Mouse (Mus musculus) liver, embryonic 14.5 days (tissue): ENCODE measurements around the gene Tfcp2l1. TPM values are rescaled to one million over a fixed set of nuclear protein-coding genes. Genes with fewer than 3 reads are reported as not detected.

Experiments
- ATAC-seq: fragments of 200-750 bp; cut with Nextera tagmentation; 2 replicates; pipeline ENCODE4 v1.8.0; 2017; ENCODE audit warnings: moderate number of reproducible peaks, mild to moderate bottlenecking, moderate library complexity; ENCODE audit not compliant: insufficient read depth
- DNase-seq, 3 experiments: peaks; one replicate each; pipeline ENCODE4 v3.0.0-alpha.2; 2012 to 2013; ENCODE audit warnings: low read depth in 3 of 3, low spot score in 3 of 3
- H3K27ac ChIP-seq: fragments of 300-500 bp; sonication (generic); 2 replicates; pipeline ENCODE4 v1.5.1; 2014; ENCODE audit warnings: moderate library complexity, mild to moderate bottlenecking, control low read depth, inconsistent platforms
- H3K27me3 ChIP-seq: fragments of 300-500 bp; sonication (generic); 2 replicates; pipeline ENCODE4 v1.6.1; 2014; ENCODE audit warnings: mild to moderate bottlenecking, low read length, moderate library complexity; ENCODE audit not compliant: control insufficient read depth, insufficient read depth
- H3K36me3 ChIP-seq: fragments of 300-500 bp; sonication (generic); replicated peaks from 2 replicates; pipeline ENCODE4 v1.6.1; 2014; ENCODE audit warnings: low read depth; ENCODE audit not compliant: control insufficient read depth, insufficient read depth
- H3K4me1 ChIP-seq, 2 experiments: fragments of 200-500 bp in 1 of 2; fragments of 300-500 bp in 1 of 2; sonication (generic) in 1 of 2; replicated peaks; 2 replicates each; pipeline ENCODE4 v1.6.1; 2012 to 2014; ENCODE audit warnings: antibody characterized with exemption in 1 of 2, inconsistent platforms in 1 of 2, low read length in 1 of 2; ENCODE audit not compliant: control insufficient read depth in 2 of 2, insufficient read depth in 2 of 2
- H3K4me2 ChIP-seq: fragments of 300-500 bp; sonication (generic); 2 replicates; pipeline ENCODE4 v1.6.1; 2014; ENCODE audit warnings: low read depth, mild to moderate bottlenecking, control low read depth, moderate library complexity
- H3K4me3 ChIP-seq, 2 experiments: fragments of 200-500 bp in 1 of 2; fragments of 300-500 bp in 1 of 2; sonication (generic) in 1 of 2; 2 replicates each; pipeline ENCODE4 v1.5.1; 2012 to 2014; ENCODE audit warnings: low read depth in 2 of 2, low read length in 2 of 2, mild to moderate bottlenecking in 2 of 2, control low read depth in 1 of 2, inconsistent platforms in 1 of 2, moderate library complexity in 1 of 2; ENCODE audit not compliant: insufficient read depth in 1 of 2
- H3K9ac ChIP-seq: fragments of 300-500 bp; sonication (generic); replicated peaks from 2 replicates; pipeline ENCODE4 v1.6.1; 2014; ENCODE audit warnings: mild to moderate bottlenecking, control low read depth, moderate library complexity
- H3K9me3 ChIP-seq: fragments of 300-500 bp; sonication (generic); 2 replicates; pipeline ENCODE4 v1.6.1; 2016; ENCODE audit warnings: low read length, mixed read lengths; ENCODE audit not compliant: control insufficient read depth
- CTCF ChIP-seq: IDR thresholded peaks from 2 replicates; pipeline ENCODE4 v1.5.1; 2016; ENCODE audit warnings: antibody characterized with exemption, low read depth, control low read depth
- EP300 ChIP-seq: IDR thresholded peaks from 2 replicates; pipeline ENCODE4 v1.6.1; 2016; ENCODE audit warnings: antibody characterized with exemption, low read depth
- WGBS: fragments of 180-500 bp; shearing (Covaris S2); extraction: QIAGEN DNeasy Blood & Tissue Kit; methylation state at CpG from one replicate; pipeline ENCODE4 v1.1.7; 2014; ENCODE audit not compliant: insufficient replicate concordance; 5-methylcytosine and 5-hydroxymethylcytosine counted together
- polyA plus RNA-seq, 2 experiments: library from polyadenylated mRNA; depleted of rRNA in 1 of 2; stranded (reverse) in 1 of 2; unstranded in 1 of 2; fragments of >200 nt; fragmentation: Nextera tagmentation in 1 of 2; extraction: Ambion mirVana in 1 of 2; gene quantifications; 2 replicates each; pipeline versions ENCODE4 v1.2.1 to v1.2.3; 2012 to 2014

Tfcp2l1 gene
- polyA plus RNA-seq (2012; rRNA removed) (0.70 and 0.94 TPM in 2 replicates), polyA plus RNA-seq (2014; fragmentation: Nextera tagmentation; extraction: Ambion mirVana) (1.1 and 1.2 TPM in 2 replicates)

DNA sequence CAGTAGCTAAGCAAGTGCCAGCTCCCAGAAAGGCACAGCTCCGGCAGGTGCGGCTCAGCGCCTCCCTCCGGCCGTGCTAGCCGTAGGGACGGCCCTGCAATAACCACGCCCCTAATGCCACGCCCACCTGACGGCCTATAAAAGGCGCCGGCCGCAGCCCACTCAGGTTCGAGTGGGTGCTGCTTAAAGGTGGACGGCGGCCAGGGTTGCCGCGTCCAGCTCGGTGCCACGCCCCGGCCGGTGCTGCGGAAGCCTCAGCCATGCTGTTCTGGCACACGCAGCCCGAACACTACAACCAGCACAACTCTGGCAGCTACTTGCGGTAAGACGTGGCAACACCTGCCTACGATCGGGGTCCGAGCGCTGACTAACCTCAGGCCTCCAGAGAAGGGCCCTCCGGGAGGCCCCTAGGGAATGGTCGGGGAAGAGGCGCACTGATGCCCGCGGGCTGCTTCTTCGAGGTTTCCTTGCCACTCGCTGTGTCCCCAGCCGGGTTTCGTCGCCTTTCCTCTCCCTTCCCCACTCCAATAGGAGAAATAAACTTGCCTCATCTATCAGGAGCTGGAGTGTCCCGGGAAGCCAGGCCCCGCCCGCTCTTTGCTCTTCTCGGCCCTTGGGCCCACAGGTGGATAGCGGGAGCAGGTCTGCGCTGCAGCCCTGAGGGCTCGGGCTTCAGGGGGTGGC is at the start of gene Tfcp2l1:
Tfcp2l1 (plus strand) TSS at position 165 of the 684 bp plus-strand sequence.
- Histone ChIP-seq H3K27ac (no peak within 1 kb of the TSS), H3K4me2 (peak within 1 kb of the TSS; percentile 47), H3K9ac (no peak within 1 kb of the TSS), H3K9me3 (no peaks in the 10 kb centered on the region), H3K4me1 (no peaks in the 10 kb centered on the region), H3K36me3 (no peaks in the 10 kb centered on the region), H3K27me3 (peaks cover 6% of the 10 kb centered on the region), H3K4me3 (peak within 1 kb of the TSS; percentile 42)
- TF ChIP-seq EP300, result no peak
- TF ChIP-seq CTCF, result peak; percentile 50; the same call in 1 of the 2 replicates
- ATAC-seq, result peak; percentile 78
- peak; percentile 35 to 41 (median 38) for DNase-seq
- under 1% methylated on average over 48 of the region's 48 CpGs for WGBS

DNA sequence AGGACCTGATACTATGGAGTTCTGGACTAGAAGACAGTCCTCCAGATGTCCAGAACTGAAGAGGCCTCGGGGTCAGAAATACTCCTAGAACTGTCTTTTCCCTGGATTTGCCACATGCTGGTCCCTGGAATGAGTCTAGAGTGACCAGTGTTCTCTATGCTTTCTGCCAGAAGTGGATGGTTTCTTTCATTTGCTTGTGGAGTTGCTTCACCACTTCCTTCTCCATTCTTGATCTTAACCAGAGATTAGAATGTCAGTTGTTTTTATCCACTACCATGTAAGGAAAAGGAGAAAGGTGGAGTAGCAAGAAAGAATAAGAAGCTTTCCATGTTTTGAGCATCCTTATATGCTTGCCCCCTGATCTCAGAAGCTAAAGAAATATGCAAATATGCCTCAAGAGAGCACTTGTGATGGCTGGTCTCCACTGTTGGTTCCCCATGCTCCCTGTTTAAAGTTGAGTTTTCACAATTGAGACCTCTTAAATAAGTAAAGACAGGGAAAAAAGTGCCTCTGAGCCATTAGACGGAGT is 47.5 kb upstream of the Tfcp2l1 start:
- WGBS, result 68% methylated on average over 2 of the region's 2 CpGs

DNA sequence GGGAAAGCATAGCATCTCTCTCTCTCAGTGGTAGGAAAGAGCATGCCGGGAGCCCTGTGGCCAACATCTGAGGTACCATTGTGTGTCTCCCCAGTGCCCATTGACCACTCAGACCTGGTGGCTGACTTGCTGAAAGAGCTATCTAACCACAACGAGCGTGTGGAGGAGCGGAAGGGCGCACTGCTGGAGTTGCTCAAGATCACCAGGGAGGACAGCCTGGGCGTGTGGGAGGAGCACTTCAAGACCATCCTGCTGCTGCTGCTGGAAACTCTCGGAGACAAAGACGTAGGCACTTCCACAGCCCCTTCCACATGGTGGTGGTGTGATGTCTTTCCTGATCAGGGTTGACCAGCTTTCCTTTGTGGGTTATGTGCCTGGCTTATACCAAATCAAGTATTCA is 46.6 kb upstream of the Tfcp2l1 start:
- WGBS, result 72% methylated on average over 8 of the region's 8 CpGs
- ATAC-seq, result no peak
- Histone ChIP-seq H3K4me1 (no peaks in the 10 kb centered on the region), H3K9ac (no peak overlapping the region), H3K9me3 (no peaks in the 10 kb centered on the region), H3K4me2 (no peak overlapping the region), H3K27ac (no peak overlapping the region), H3K4me3 (no peak overlapping the region), H3K36me3 (peaks cover 4% of the 10 kb centered on the region; the same call in 1 of the 2 replicates), H3K27me3 (no peaks in the 10 kb centered on the region)
- no peak for DNase-seq
- TF ChIP-seq CTCF, result no peak
- TF ChIP-seq EP300, result no peak

More for the DNA sequence above, 47.5 kb upstream of the Tfcp2l1 start:
- no peak for TF ChIP-seq EP300
- no peak for TF ChIP-seq CTCF
- no peaks in the 10 kb centered on the region for H3K27me3 ChIP-seq
- H3K9ac ChIP-seq, result no peak overlapping the region
- H3K4me2 ChIP-seq, result no peak overlapping the region
- DNase-seq (no peak), ATAC-seq (no peak)
- H3K4me1 ChIP-seq, result no peaks in the 10 kb centered on the region
- H3K27ac ChIP-seq, result no peak overlapping the region
- peaks cover 4% of the 10 kb centered on the region; the same call in 1 of the 2 replicates for H3K36me3 ChIP-seq
- no peak overlapping the region for H3K4me3 ChIP-seq
- H3K9me3 ChIP-seq, result no peaks in the 10 kb centered on the region

DNA sequence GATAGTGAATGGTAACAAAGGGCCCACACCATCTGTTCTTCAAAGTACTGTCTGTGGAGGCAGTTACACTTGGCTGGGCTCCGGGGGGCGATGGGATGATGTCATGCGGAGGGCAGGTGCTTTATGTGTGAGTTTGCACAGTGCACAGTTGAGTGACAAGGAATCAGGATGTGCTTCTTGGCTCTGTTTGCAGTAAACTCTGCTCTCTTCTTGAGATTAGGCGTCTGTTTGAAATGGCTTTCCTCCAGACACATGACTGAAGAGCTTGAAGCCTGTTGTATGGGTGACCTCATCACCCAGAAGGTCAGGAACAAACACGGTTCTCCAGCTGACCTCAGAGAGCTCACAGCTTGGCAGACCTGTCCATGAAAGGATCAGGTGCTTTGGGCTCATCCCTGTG is 38.0 kb upstream of the Tfcp2l1 start:
- 74% methylated on average over 5 of the region's 5 CpGs for WGBS

DNA sequence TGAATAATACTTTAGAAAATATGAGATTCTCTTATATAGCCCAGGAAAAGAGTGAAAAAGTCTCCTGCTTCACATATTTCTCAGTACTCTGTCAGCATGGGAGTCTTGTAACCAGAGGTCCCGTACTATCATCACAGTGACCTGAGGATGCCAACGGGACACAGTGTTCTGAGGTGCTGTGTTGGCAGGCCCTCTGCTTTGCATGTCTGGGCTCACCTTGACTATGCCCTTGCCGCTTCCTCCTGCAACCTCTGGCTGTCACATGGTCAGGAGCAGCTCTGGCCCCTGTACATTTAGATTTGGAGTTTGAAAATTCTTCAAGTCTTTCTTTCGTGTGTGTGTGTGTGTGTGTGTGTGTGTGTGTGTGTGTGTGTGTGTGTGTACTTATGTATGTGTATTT is 34.8 kb upstream of the Tfcp2l1 start:
- H3K9ac ChIP-seq, result no peak overlapping the region
- no peaks in the 10 kb centered on the region; the same call in 1 of the 2 replicates for H3K36me3 ChIP-seq
- H3K27me3 ChIP-seq, result no peaks in the 10 kb centered on the region
- H3K4me3 ChIP-seq, result no peak overlapping the region
- TF ChIP-seq CTCF (no peak), EP300 (no peak)
- peaks cover 5 to 7% of the 10 kb centered on the region in 2 experiments; a peak in 3 of 4 replicates for H3K4me1 ChIP-seq
- ATAC-seq (no peak), DNase-seq (no peak)
- no peak overlapping the region for H3K27ac ChIP-seq
- 83% methylated on average over 4 of the region's 4 CpGs for WGBS
- no peaks in the 10 kb centered on the region for H3K9me3 ChIP-seq
- H3K4me2 ChIP-seq, result no peak overlapping the region

More for the DNA sequence above, 38.0 kb upstream of the Tfcp2l1 start:
- H3K9me3 ChIP-seq, result no peaks in the 10 kb centered on the region
- no peak for TF ChIP-seq EP300
- no peak for TF ChIP-seq CTCF
- ATAC-seq (no peak), DNase-seq (no peak)
- no peaks in the 10 kb centered on the region for H3K4me1 ChIP-seq
- no peaks in the 10 kb centered on the region; the same call in 1 of the 2 replicates for H3K36me3 ChIP-seq
- H3K27me3 ChIP-seq, result no peaks in the 10 kb centered on the region
- no peak overlapping the region for H3K4me3 ChIP-seq
- no peak overlapping the region for H3K4me2 ChIP-seq
- no peak overlapping the region for H3K9ac ChIP-seq
- H3K27ac ChIP-seq, result no peak overlapping the region
